Mouse (Mus musculus) E14TG2a.4 (cell line): Measurements from ENCODE around the gene Dhrs3.

ENCODE experiments used
- CTCF ChIP-seq: conservative IDR thresholded peaks from 2 replicates; pipeline ENCODE4 v1.5.1; 2014; ENCODE audit warnings: low read length
- NANOG ChIP-seq: IDR thresholded peaks from 2 replicates; pipeline ENCODE4 v1.6.1; 2014; ENCODE audit warnings: borderline replicate concordance, low read length, mixed read lengths
- POU5F1 ChIP-seq: IDR thresholded peaks from 2 replicates; pipeline ENCODE4 v1.6.1; 2014; ENCODE audit warnings: low read length, borderline replicate concordance

GRCm38 (mm10) chr4:144939847-144940411, 47.3 kb downstream of the Dhrs3 start:
- no peak for TF ChIP-seq CTCF
- TF ChIP-seq NANOG = no peak
- no peak for TF ChIP-seq POU5F1
